Mouse (Mus musculus) stomach, postnatal 0 days (tissue): ENCODE results near the gene Lypd6b.

Source experiments
- CTCF ChIP-seq: IDR thresholded peaks from 2 replicates; pipeline ENCODE4 v1.5.1; 2016; ENCODE audit warnings: antibody characterized with exemption, low read depth, mild to moderate bottlenecking, moderate library complexity
- EP300 ChIP-seq: optimal IDR thresholded peaks from 2 replicates; pipeline ENCODE3; 2016; ENCODE audit warnings: antibody characterized with exemption

DNA sequence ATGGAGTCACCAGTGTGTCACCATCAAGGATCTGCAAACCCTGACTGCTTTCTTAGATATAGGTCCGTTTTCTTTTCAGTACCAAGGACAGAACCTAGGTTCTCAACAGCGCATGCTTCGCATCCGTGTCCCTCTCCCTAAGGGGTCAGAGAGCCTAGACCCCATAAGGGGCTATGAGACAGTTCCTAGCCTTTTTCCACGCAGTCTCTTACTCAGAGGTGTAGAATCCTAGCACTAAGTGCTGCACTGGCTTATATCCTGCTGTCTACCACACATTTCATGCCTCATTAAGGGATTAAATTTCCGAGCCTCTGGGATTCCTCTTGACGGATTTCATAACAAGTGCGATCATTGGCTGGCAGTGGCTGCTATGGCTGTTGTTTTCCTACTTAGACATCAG lies 134.5 kb downstream of the Lypd6b start:
- no peak for TF ChIP-seq CTCF
- TF ChIP-seq EP300 = no peak
